Mouse (Mus musculus) MEL (cell line): ENCODE data around the gene Adsl. TPM values are rescaled to one million over a fixed set of nuclear protein-coding genes. Genes with fewer than 3 reads are reported as not detected.

Experiments
- DNase-seq: peaks from one replicate; pipeline ENCODE4 v3.0.0; 2011; ENCODE audit warnings: low read depth, low spot score
- H3K27ac ChIP-seq: 2 replicates; pipeline ENCODE4 v1.5.1; 2012; ENCODE audit warnings: low read depth, mild to moderate bottlenecking, control low read depth, low read length, moderate library complexity; ENCODE audit not compliant: control insufficient read depth
- H3K27me3 ChIP-seq, 2 experiments: fragments of 150-350 bp in 1 of 2; sonication (generic) in 1 of 2; 2 replicates each; pipeline ENCODE4 v1.6.1; 2012; ENCODE audit warnings: low read length in 2 of 2, mild to moderate bottlenecking in 2 of 2, improper control_type of control experiment in 1 of 2, moderate library complexity in 1 of 2; ENCODE audit not compliant: insufficient read depth in 2 of 2, control insufficient read depth in 1 of 2
- H3K36me3 ChIP-seq, 2 experiments: 2 replicates each; pipeline ENCODE4 v1.6.1; 2012 to 2014; ENCODE audit warnings: low read length in 2 of 2, improper control_type of control experiment in 1 of 2, inconsistent platforms in 1 of 2, mild to moderate bottlenecking in 1 of 2; ENCODE audit not compliant: insufficient read depth in 2 of 2, control insufficient read depth in 1 of 2
- H3K4me1 ChIP-seq, 2 experiments: fragments of 150-350 bp in 1 of 2; sonication (generic) in 1 of 2; 2 replicates each; pipeline ENCODE4 v1.6.1; 2012; ENCODE audit warnings: low read length in 2 of 2, improper control_type of control experiment in 1 of 2, mild to moderate bottlenecking in 1 of 2; ENCODE audit not compliant: insufficient read depth in 2 of 2, control insufficient read depth in 1 of 2
- H3K4me3 ChIP-seq, 2 experiments: fragments of 150-350 bp in 1 of 2; sonication (generic) in 1 of 2; 2 replicates each; pipeline ENCODE4 v1.5.1; 2012; ENCODE audit warnings: low read depth in 2 of 2, low read length in 2 of 2, mild to moderate bottlenecking in 2 of 2, moderate library complexity in 2 of 2, control low read depth in 1 of 2, improper control_type of control experiment in 1 of 2; ENCODE audit not compliant: control insufficient read depth in 1 of 2, insufficient read depth in 1 of 2
- H3K79me2 ChIP-seq: 2 replicates; pipeline ENCODE4 v1.6.1; 2012; ENCODE audit warnings: mild to moderate bottlenecking, low read length, moderate library complexity; ENCODE audit not compliant: control insufficient read depth, poor library complexity, insufficient read depth
- H3K9ac ChIP-seq: 2 replicates; pipeline ENCODE4 v1.6.1; 2012; ENCODE audit warnings: low read depth, mild to moderate bottlenecking, control low read depth, low read length, moderate library complexity; ENCODE audit not compliant: control insufficient read depth, poor library complexity, severe bottlenecking
- H3K9me3 ChIP-seq: fragments of 150-350 bp; sonication (generic); replicated peaks from 2 replicates; pipeline ENCODE4 v1.6.1; 2012; ENCODE audit warnings: mild to moderate bottlenecking, low read length, improper control_type of control experiment, moderate library complexity; ENCODE audit not compliant: insufficient read depth
- CHD1 ChIP-seq: IDR thresholded peaks from 2 replicates; pipeline ENCODE4 v1.6.1; 2012; ENCODE audit warnings: low read depth, mild to moderate bottlenecking, inconsistent platforms, low read length, improper control_type of control experiment
- CHD2 ChIP-seq: IDR thresholded peaks from 2 replicates; pipeline ENCODE4 v1.6.1; 2011; ENCODE audit warnings: low read length, improper control_type of control experiment
- CTCF ChIP-seq, 3 experiments: IDR thresholded peaks in 2 of 3; conservative IDR thresholded peaks in 1 of 3; 2 replicates each; pipeline ENCODE4 v1.5.1; 2011 to 2012; ENCODE audit warnings: low read length in 3 of 3, low read depth in 2 of 3, mild to moderate bottlenecking in 2 of 3, improper control_type of control experiment in 1 of 3, inconsistent platforms in 1 of 3, mixed read lengths in 1 of 3, moderate library complexity in 1 of 3; ENCODE audit not compliant: control insufficient read depth in 1 of 3, insufficient read depth in 1 of 3, poor library complexity in 1 of 3, severe bottlenecking in 1 of 3
- E2F4 ChIP-seq: IDR thresholded peaks from 2 replicates; pipeline ENCODE4 v1.6.1; 2011; ENCODE audit warnings: low read depth, low read length, improper control_type of control experiment, borderline replicate concordance
- ELF1 ChIP-seq: IDR thresholded peaks from 2 replicates; pipeline ENCODE4 v1.6.1; 2014; ENCODE audit warnings: low read depth, mild to moderate bottlenecking, inconsistent platforms, low read length, improper control_type of control experiment, moderate library complexity
- GABPA ChIP-seq: IDR thresholded peaks from 2 replicates; pipeline ENCODE4 v1.6.1; 2012; ENCODE audit warnings: low read depth, mild to moderate bottlenecking, inconsistent platforms, low read length, improper control_type of control experiment, moderate library complexity
- GATA1 ChIP-seq: IDR thresholded peaks from 2 replicates; pipeline ENCODE4 v1.6.1; 2011; ENCODE audit warnings: low read depth, low read length, improper control_type of control experiment
- HCFC1 ChIP-seq: IDR thresholded peaks from 2 replicates; pipeline ENCODE4 v1.6.1; 2012; ENCODE audit warnings: low read depth, mild to moderate bottlenecking, inconsistent platforms, low read length, improper control_type of control experiment, moderate library complexity
- MAX ChIP-seq: IDR thresholded peaks from 2 replicates; pipeline ENCODE4 v1.6.1; 2011; ENCODE audit warnings: low read length, improper control_type of control experiment
- MAZ ChIP-seq: IDR thresholded peaks from 2 replicates; pipeline ENCODE4 v1.6.1; 2012; ENCODE audit warnings: low read depth, mild to moderate bottlenecking, inconsistent platforms, low read length, improper control_type of control experiment
- MEF2A ChIP-seq: IDR thresholded peaks from 2 replicates; pipeline ENCODE4 v1.6.1; 2014; ENCODE audit warnings: low read depth, mild to moderate bottlenecking, inconsistent platforms, low read length, improper control_type of control experiment; ENCODE audit not compliant: poor library complexity, insufficient replicate concordance, severe bottlenecking; ENCODE audit errors: extremely low read depth
- MXI1 ChIP-seq: IDR thresholded peaks from 2 replicates; pipeline ENCODE4 v1.6.1; 2011; ENCODE audit warnings: mild to moderate bottlenecking, low read depth, low read length, improper control_type of control experiment
- MYC ChIP-seq: IDR thresholded peaks from 2 replicates; pipeline ENCODE4 v1.6.1; 2011; ENCODE audit warnings: low read depth, mild to moderate bottlenecking, low read length, improper control_type of control experiment, moderate library complexity
- NELFE ChIP-seq: IDR thresholded peaks from 2 replicates; pipeline ENCODE4 v1.6.1; 2011; ENCODE audit warnings: low read depth, low read length, improper control_type of control experiment
- NRF1 ChIP-seq: IDR thresholded peaks from 2 replicates; pipeline ENCODE4 v1.6.1; 2014; ENCODE audit warnings: low read depth, mild to moderate bottlenecking, inconsistent platforms, low read length, improper control_type of control experiment, moderate library complexity; ENCODE audit not compliant: poor library complexity, insufficient read depth, severe bottlenecking
- POLR2A ChIP-seq, 2 experiments: IDR thresholded peaks; 2 replicates each; pipeline ENCODE4 v1.6.1; 2011 to 2012; ENCODE audit warnings: low read length in 2 of 2, mild to moderate bottlenecking in 2 of 2, control low read depth in 1 of 2, improper control_type of control experiment in 1 of 2, low read depth in 1 of 2, moderate library complexity in 1 of 2; ENCODE audit not compliant: control insufficient read depth in 1 of 2, insufficient read depth in 1 of 2, poor library complexity in 1 of 2
- POLR2AphosphoS2 ChIP-seq: IDR thresholded peaks from 2 replicates; pipeline ENCODE4 v1.6.1; 2011; ENCODE audit warnings: low read length, improper control_type of control experiment
- POLR2AphosphoS5 ChIP-seq: IDR thresholded peaks from 2 replicates; pipeline ENCODE4 v1.6.1; 2012; ENCODE audit warnings: low read depth, borderline replicate concordance, mild to moderate bottlenecking, inconsistent platforms, low read length, moderate library complexity, mixed read lengths
- SIN3A ChIP-seq: IDR thresholded peaks from 2 replicates; pipeline ENCODE4 v1.6.1; 2012; ENCODE audit warnings: low read length, improper control_type of control experiment, inconsistent platforms
- SMC3 ChIP-seq: IDR thresholded peaks from 2 replicates; pipeline ENCODE4 v1.6.1; 2011; ENCODE audit warnings: low read depth, low read length, improper control_type of control experiment
- TBP ChIP-seq: IDR thresholded peaks from 2 replicates; pipeline ENCODE4 v1.8.0; 2011; ENCODE audit warnings: low read depth, low read length, improper control_type of control experiment
- TCF12 ChIP-seq: IDR thresholded peaks from 2 replicates; pipeline ENCODE4 v1.6.1; 2014; ENCODE audit warnings: low read depth, mild to moderate bottlenecking, inconsistent platforms, low read length, improper control_type of control experiment, moderate library complexity
- UBTF ChIP-seq: IDR thresholded peaks from 2 replicates; pipeline ENCODE4 v1.6.1; 2012; ENCODE audit warnings: low read depth, mild to moderate bottlenecking, inconsistent platforms, low read length, improper control_type of control experiment, moderate library complexity, borderline replicate concordance; ENCODE audit not compliant: insufficient read depth
- USF1 ChIP-seq: IDR thresholded peaks from 2 replicates; pipeline ENCODE4 v1.6.1; 2014; ENCODE audit warnings: low read depth, mild to moderate bottlenecking, inconsistent platforms, low read length, improper control_type of control experiment, moderate library complexity
- USF2 ChIP-seq, 2 experiments: IDR thresholded peaks; 2 replicates each; pipeline ENCODE4 v1.6.1; 2011 to 2012; ENCODE audit warnings: improper control_type of control experiment in 2 of 2, low read length in 2 of 2, borderline replicate concordance in 1 of 2, inconsistent platforms in 1 of 2, low read depth in 1 of 2, mild to moderate bottlenecking in 1 of 2; ENCODE audit not compliant: insufficient read depth in 1 of 2
- ZMIZ1 ChIP-seq: IDR thresholded peaks from 2 replicates; pipeline ENCODE4 v1.6.1; 2012; ENCODE audit warnings: low read depth, mild to moderate bottlenecking, inconsistent platforms, low read length, improper control_type of control experiment, moderate library complexity
- ZNF384 ChIP-seq: IDR thresholded peaks from 2 replicates; pipeline ENCODE4 v1.6.1; 2012; ENCODE audit warnings: low read depth, mild to moderate bottlenecking, inconsistent platforms, low read length, improper control_type of control experiment
- polyA plus RNA-seq, 2 experiments: library from polyadenylated mRNA; stranded (reverse) in 1 of 2; unstranded in 1 of 2; fragments of >175 nt in 1 of 2; fragments of >200 nt in 1 of 2; gene quantifications; 2 replicates each; pipeline versions ENCODE4 v1.2.1 to v1.2.4; 2012; ENCODE audit warnings: low replicate concordance in 2 of 2, low read depth in 1 of 2; ENCODE audit not compliant: insufficient read length in 2 of 2, insufficient read depth in 1 of 2, missing spikeins in 1 of 2
- total RNA-seq: library from RNA; depleted of rRNA; stranded (reverse); fragments of 300-350 nt; gene quantifications from 2 replicates; pipeline ENCODE4 v1.2.3, GENCODE M21; 2012; rRNA removed

Gene Adsl
- total RNA-seq (290 and 320 TPM in 2 replicates), polyA plus RNA-seq (100 to 1,000 TPM; 304 to 365 TPM)

GRCm38 (mm10) chr15:80948145-80949135 is at the start of gene Adsl:
Gene Adsl (plus strand): TSS chr15:80948490.
- Histone ChIP-seq H3K36me3 (peaks cover 5 to 13% of the 10 kb centered on the region in 2 experiments; a peak in 3 of 4 replicates), H3K4me3 (peak within 1 kb of the TSS; percentile 67 to 86)
- TF ChIP-seq TCF12 = peak; percentile 53
- peak; percentile 79; the same call in 1 of the 2 replicates for TF ChIP-seq ZMIZ1
- no peak for TF ChIP-seq NRF1
- no peak for TF ChIP-seq USF2 (IDR thresholded peaks at IDR 0.05; ENCODE audit: borderline replicate concordance in 1 of 2, insufficient read depth in 1 of 2, low read depth in 1 of 2, low read length in 2 of 2)
- TF ChIP-seq POLR2A (IDR thresholded peaks at IDR 0.05; ENCODE audit: control insufficient read depth in 1 of 2, insufficient read depth in 1 of 2, low read depth in 1 of 2, low read length in 2 of 2, poor library complexity in 1 of 2) = peak; percentile 82 to 92
- no peak for TF ChIP-seq UBTF
- peak; percentile 91 for TF ChIP-seq NELFE
- peak; percentile 35; the same call in 1 of the 2 replicates for TF ChIP-seq SMC3
- no peak for TF ChIP-seq POLR2AphosphoS5
- peak; percentile 66; the same call in 1 of the 2 replicates for TF ChIP-seq E2F4
- TF ChIP-seq MXI1 = peak; percentile 89
- TF ChIP-seq SIN3A = peak; percentile 94
- TF ChIP-seq CTCF (IDR thresholded peaks at IDR 0.05 in 2 of 3, conservative IDR thresholded peaks at IDR 0.05 in 1 of 3; ENCODE audit: control insufficient read depth in 1 of 3, insufficient read depth in 1 of 3, low read depth in 2 of 3, low read length in 3 of 3, poor library complexity in 1 of 3, severe bottlenecking in 1 of 3) = peak; percentile 77 to 97 (median 80)
- TF ChIP-seq HCFC1 = peak; percentile 80
- no peak for TF ChIP-seq MEF2A
- peak; percentile 64 for TF ChIP-seq TBP
- no peak for TF ChIP-seq GABPA
- no peak for TF ChIP-seq CHD1
- TF ChIP-seq MAZ = peak; percentile 54; the same call in 1 of the 2 replicates
- no peak for TF ChIP-seq ZNF384
- TF ChIP-seq CHD2 = no peak
- peak; percentile 63 for TF ChIP-seq ELF1
- TF ChIP-seq MYC = peak; percentile 65; the same call in 1 of the 2 replicates
- TF ChIP-seq MAX = peak; percentile 20
- TF ChIP-seq POLR2AphosphoS2 = peak; percentile 83
- 0 out of 2 replicates have a peak, but pooled peaks have one; percentile 24 for TF ChIP-seq USF1
- no peak for TF ChIP-seq GATA1

More at GRCm38 (mm10) chr15:80948145-80949135, at the start of gene Adsl:
- peaks cover 34% of the 10 kb centered on the region for H3K79me2 ChIP-seq
- peak within 1 kb of the TSS; percentile 83 for H3K9ac ChIP-seq
- DNase-seq = peak; percentile 95
- H3K9me3 ChIP-seq = no peaks in the 10 kb centered on the region
- peak within 1 kb of the TSS; percentile 86 for H3K27ac ChIP-seq
- H3K4me1 ChIP-seq = peaks cover 8 to 19% of the 10 kb centered on the region in 2 experiments
- no peaks in the 10 kb centered on the region for H3K27me3 ChIP-seq
